Mouse (Mus musculus) stomach, postnatal 0 days (tissue): ENCODE measurements at regions not wholly inside any gene's neighbourhood (a gene's known extent, or its start where the extent isn't known, plus 50 kb on each side); places are given as distances from the start of the nearest gene placed in this dataset.

Experiments
- CTCF ChIP-seq: IDR thresholded peaks from 2 replicates; pipeline ENCODE4 v1.5.1; 2016; ENCODE audit warnings: antibody characterized with exemption, low read depth, mild to moderate bottlenecking, moderate library complexity
- EP300 ChIP-seq: optimal IDR thresholded peaks from 2 replicates; pipeline ENCODE3; 2016; ENCODE audit warnings: antibody characterized with exemption

DNA sequence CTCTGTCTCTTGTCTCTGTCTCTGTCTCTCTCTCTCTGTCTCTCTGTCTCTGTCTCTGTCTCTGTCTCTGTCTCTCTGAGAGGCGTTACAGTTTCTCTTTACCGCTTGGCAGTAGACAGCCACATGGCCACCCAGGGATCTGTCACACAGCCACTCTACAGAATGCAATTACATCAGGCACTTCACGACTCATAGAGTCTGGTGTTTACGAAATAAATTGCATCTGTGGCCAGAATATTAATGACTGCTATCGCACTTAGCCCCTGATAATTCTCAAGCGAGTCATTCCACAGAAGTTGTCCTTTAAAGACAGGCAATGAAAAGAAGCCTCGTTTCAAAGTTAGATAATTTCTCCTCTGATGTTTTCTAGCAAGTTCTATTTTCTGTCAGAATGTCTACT lies 170.9 kb upstream of the Phyhipl start:
- no peak for TF ChIP-seq CTCF
- no peak for TF ChIP-seq EP300
